Mouse (Mus musculus): ENCODE measurements around the gene Ppip5k1. TPM values are rescaled to one million over a fixed set of nuclear protein-coding genes. Genes with fewer than 3 reads are reported as not detected.

The Ppip5k1 gene
- polyA plus RNA-seq, 1 experiment: 25.3 TPM

Other genes with a start within 250 kb of the Ppip5k1 start
- 0.47 and 0.88 TPM in 2 replicates for gene Tgm7, start 245.6 kb downstream of the Ppip5k1 start, polyA plus RNA-seq (2012; rRNA removed)
- 10.2 and 12.4 TPM in 2 replicates for gene Adal, start 215.0 kb downstream of the Ppip5k1 start, polyA plus RNA-seq (2012; rRNA removed)
- gene Lcmt2, start 214.7 kb downstream of the Ppip5k1 start, polyA plus RNA-seq (2012; rRNA removed): 7.9 and 8.9 TPM in 2 replicates
- gene Tubgcp4, start 184.7 kb downstream of the Ppip5k1 start, polyA plus RNA-seq (2012; rRNA removed): 25.1 and 34.3 TPM in 2 replicates
- gene Zscan29, start 184.3 kb downstream of the Ppip5k1 start, polyA plus RNA-seq (2012; rRNA removed): 6.6 and 9.4 TPM in 2 replicates
- 41.6 and 41.7 TPM in 2 replicates for gene Trp53bp1, start 84.0 kb downstream of the Ppip5k1 start, polyA plus RNA-seq (2012; rRNA removed)
- gene Map1a, start 65.8 kb downstream of the Ppip5k1 start, polyA plus RNA-seq (2012; rRNA removed): 7.5 and 15.9 TPM in 2 replicates
- gene Ckmt1, start 2.3 kb upstream of the Ppip5k1 start, polyA plus RNA-seq (2012; rRNA removed): 64.1 and 65.3 TPM in 2 replicates
- 0.10 and 0.14 TPM in 2 replicates for gene Strc, start 31.8 kb upstream of the Ppip5k1 start, polyA plus RNA-seq (2012; rRNA removed)
- gene Pdia3, start 58.4 kb upstream of the Ppip5k1 start, polyA plus RNA-seq (2012; rRNA removed): 173 and 200 TPM in 2 replicates
- gene Catsper2, start 58.4 kb upstream of the Ppip5k1 start, polyA plus RNA-seq (2012; rRNA removed): 2.2 and 2.7 TPM in 2 replicates
- gene Ell3, start 88.9 kb upstream of the Ppip5k1 start, polyA plus RNA-seq (2012; rRNA removed): 1.1 and 1.3 TPM in 2 replicates
- 328 and 503 TPM in 2 replicates for gene Serf2, start 93.8 kb upstream of the Ppip5k1 start, polyA plus RNA-seq (2012; rRNA removed)
- gene Hypk, start 97.9 kb upstream of the Ppip5k1 start, polyA plus RNA-seq (2012; rRNA removed): 22.9 and 28.2 TPM in 2 replicates
- gene Serinc4, start 101.4 kb upstream of the Ppip5k1 start, polyA plus RNA-seq (2012; rRNA removed): 0.52 and 0.59 TPM in 2 replicates
- 23.0 and 28.6 TPM in 2 replicates for gene Mfap1b, start 118.7 kb upstream of the Ppip5k1 start, polyA plus RNA-seq (2012; rRNA removed)
- 14.4 and 21.3 TPM in 2 replicates for gene Mfap1a, start 151.3 kb upstream of the Ppip5k1 start, polyA plus RNA-seq (2012; rRNA removed)
- gene Wdr76, start 151.3 kb upstream of the Ppip5k1 start, polyA plus RNA-seq (2012; rRNA removed): 3.7 and 4.1 TPM in 2 replicates

All from urinary bladder, adult 2 months (tissue).